Comparison of ENCODE assay signal across 23 mouse cellular contexts in genomic region chr7:36224416-36224815, GRCm38 (mm10).
DNase-seq lines count a peak whose midpoint lies in the region; ATAC-seq lines count a peak whose summit lies in the region.
"Had no signal": no experiment of that assay in that cellular context is flagged by ENCODE, and none has a peak within 500 bp of the region (broad histone marks: within the 10 kb centered on the region; RNA-seq: fewer than 3 reads in every experiment).

No protein-coding gene starts in this region.

- H3K27ac ChIP-seq in heart, embryonic 10.5 days: no peak overlapping the region
- no peak overlapping the region for H3K27ac ChIP-seq in heart, embryonic 12.5 days (ENCODE audit: poor library complexity, severe bottlenecking)
- H3K27ac ChIP-seq in limb, embryonic 10.5 days: no peak overlapping the region
- no peak overlapping the region for H3K27ac ChIP-seq in limb, embryonic 11.5 days (replicated peaks; ENCODE audit: low read depth, low read length)

- no peaks in the 10 kb centered on the region for H3K9me3 ChIP-seq in heart, embryonic 10.5 days
- no peaks in the 10 kb centered on the region for H3K9me3 ChIP-seq in heart, embryonic 12.5 days (replicated peaks)
- H3K9me3 ChIP-seq in limb, embryonic 10.5 days (replicated peaks): no peaks in the 10 kb centered on the region
- H3K9me3 ChIP-seq in limb, embryonic 11.5 days (ENCODE audit: control insufficient read depth, low read length): no peaks in the 10 kb centered on the region

- ATAC-seq in heart, embryonic 12.5 days (ENCODE audit: insufficient number of reproducible peaks, low FRiP score): no peak
- ATAC-seq in limb, embryonic 11.5 days (ENCODE audit: insufficient number of reproducible peaks, low FRiP score, low TSS enrichment, low read depth): no peak
- ATAC-seq: activated CD4-positive, CD25-positive, alpha-beta regulatory T cell, adult 4 months; CD4-positive, CD25-positive, alpha-beta regulatory T cell, adult 4 months; Patski had no signal

- H3K27me3 ChIP-seq in heart, embryonic 10.5 days (ENCODE audit: insufficient read depth, poor library complexity, severe bottlenecking): no peaks in the 10 kb centered on the region
- no peaks in the 10 kb centered on the region for H3K27me3 ChIP-seq in heart, embryonic 12.5 days (replicated peaks)
- H3K27me3 ChIP-seq in limb, embryonic 10.5 days (ENCODE audit: low read depth, poor library complexity, severe bottlenecking): no peaks in the 10 kb centered on the region
- no peaks in the 10 kb centered on the region for H3K27me3 ChIP-seq in limb, embryonic 11.5 days (ENCODE audit: control insufficient read depth, insufficient read depth, low read length)
- H3K27me3 ChIP-seq: CH12.LX had no signal

- 89% methylated on average over 8 of the region's 8 CpGs for WGBS in heart, embryonic 10.5 days
- 84% methylated on average over 8 of the region's 8 CpGs for WGBS in heart, embryonic 12.5 days
- WGBS in limb, embryonic 10.5 days: 89% methylated on average over 8 of the region's 8 CpGs
- WGBS in limb, embryonic 11.5 days: 83% methylated on average over 8 of the region's 8 CpGs

- H3K4me1 ChIP-seq in heart, embryonic 10.5 days: no peaks in the 10 kb centered on the region
- no peaks in the 10 kb centered on the region for H3K4me1 ChIP-seq in heart, embryonic 12.5 days (replicated peaks)
- H3K4me1 ChIP-seq in limb, embryonic 10.5 days: no peaks in the 10 kb centered on the region
- no peaks in the 10 kb centered on the region for H3K4me1 ChIP-seq in limb, embryonic 11.5 days (ENCODE audit: control insufficient read depth, insufficient read depth, low read length)

- no peaks in the 10 kb centered on the region for H3K36me3 ChIP-seq in heart, embryonic 10.5 days
- H3K36me3 ChIP-seq in heart, embryonic 12.5 days: no peaks in the 10 kb centered on the region
- H3K36me3 ChIP-seq in limb, embryonic 10.5 days: no peaks in the 10 kb centered on the region
- no peaks in the 10 kb centered on the region for H3K36me3 ChIP-seq in limb, embryonic 11.5 days (ENCODE audit: control insufficient read depth, insufficient read depth, low read length)
- H3K36me3 ChIP-seq: G1E had no signal

- peak; percentile 58 for DNase-seq in heart, adult 11 months
- DNase-seq in heart, adult 18-20 months: no peak
- peak; percentile 52 for DNase-seq in heart, embryonic 10.5 days (ENCODE audit: low spot score)
- DNase-seq in limb, embryonic 10.5 days (ENCODE audit: low spot score): peak; percentile 14
- peak; percentile 12 for DNase-seq in limb, embryonic 11.5 days (ENCODE audit: low spot score)
- no peak for DNase-seq in spleen, postnatal 4 days (ENCODE audit: low spot score in 2 of 2)
- DNase-seq in adipocyte (ENCODE audit: low spot score): no peak
- DNase-seq: adrenal gland, adult 2 months; adrenal gland, adult 8-10 months; adrenal gland, postnatal 10 days; adrenal gland, postnatal 14 days; adrenal gland, postnatal 25 days; adrenal gland, postnatal 36 days; B cell, adult 2 months; cerebellum, adult 11 months; cerebellum, adult 11-12 months; cerebellum, adult 18-20 months had no signal

- no peak overlapping the region for H3K4me2 ChIP-seq in heart, embryonic 12.5 days
- H3K4me2 ChIP-seq in limb, embryonic 11.5 days (ENCODE audit: low read depth, severe bottlenecking): no peak overlapping the region

- H3K4me3 ChIP-seq in heart, embryonic 10.5 days: no peak overlapping the region
- H3K4me3 ChIP-seq in heart, embryonic 12.5 days: no peak overlapping the region
- H3K4me3 ChIP-seq in limb, embryonic 10.5 days: no peak overlapping the region
- no peak overlapping the region for H3K4me3 ChIP-seq in limb, embryonic 11.5 days (ENCODE audit: low read depth, low read length)

- H3K9ac ChIP-seq in heart, embryonic 12.5 days: no peak overlapping the region
- H3K9ac ChIP-seq in limb, embryonic 11.5 days (ENCODE audit: low read length): no peak overlapping the region

Comparison
In these comparisons a context has a peak if more than half of its experiments do, and no peak if none do; other contexts are left out.
1. DNase-seq: peak in heart, adult 11 months (single experiment), heart, embryonic 10.5 days (single experiment), limb, embryonic 10.5 days (single experiment) and limb, embryonic 11.5 days (single experiment); none in heart, adult 18-20 months (0 of 2), spleen, postnatal 4 days (0 of 2) and adipocyte (single experiment).